ENCODE assay signal across 20 mouse cellular contexts in the genomic region with DNA sequence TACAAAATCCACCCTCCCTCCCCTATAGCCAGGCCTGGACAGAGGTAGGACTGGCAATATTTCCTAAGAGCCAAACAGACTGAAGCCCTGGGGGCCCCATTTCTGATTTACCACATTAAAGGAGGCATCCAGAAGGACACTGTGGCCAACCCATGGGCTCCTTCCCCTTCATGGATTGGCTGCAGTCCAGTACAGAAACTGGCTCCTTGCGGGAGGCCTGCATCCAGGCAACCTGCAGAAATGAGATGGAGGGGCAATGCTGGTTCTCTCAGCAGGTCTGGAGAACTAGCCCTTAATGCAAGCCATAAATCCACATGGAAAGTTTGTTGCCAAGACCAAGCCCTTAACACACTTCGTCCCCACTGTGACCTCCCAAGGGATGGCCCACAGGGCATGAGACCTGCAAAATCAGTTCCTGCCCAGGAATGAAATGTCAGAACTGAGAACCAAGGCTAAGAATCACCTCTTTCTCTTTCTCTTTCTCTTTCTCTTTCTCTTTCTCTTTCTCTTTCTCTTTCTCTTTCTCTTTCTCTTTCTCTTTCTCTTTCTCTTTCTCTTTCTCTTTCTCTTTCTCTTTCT. TPM values are rescaled to one million over a fixed set of nuclear protein-coding genes. Genes with fewer than 3 reads are reported as not detected.
DNase-seq lines count a peak whose midpoint lies in the region; ATAC-seq and TF ChIP-seq lines count a peak whose summit lies in the region.
"Had no signal": no experiment of that assay in that cellular context is flagged by ENCODE, and none has a peak within 500 bp of the region (broad histone marks: within the 10 kb centered on the region; RNA-seq: fewer than 3 reads in every experiment).

No protein-coding gene starts in this region.

- H3K36me3 ChIP-seq in hindbrain, embryonic 14.5 days (replicated peaks; ENCODE audit: control insufficient read depth, insufficient read depth), result no peaks in the 10 kb centered on the region
- no peaks in the 10 kb centered on the region for H3K36me3 ChIP-seq in hindbrain, embryonic 11.5 days (ENCODE audit: control insufficient read depth, insufficient read depth, low read length)
- H3K36me3 ChIP-seq in megakaryocyte, embryonic 14.5 days (replicated peaks; ENCODE audit: low read length), result no peaks in the 10 kb centered on the region
- no peaks in the 10 kb centered on the region for H3K36me3 ChIP-seq in CH12.LX (replicated peaks in 1 of 2; ENCODE audit: control insufficient read depth in 1 of 2, insufficient read depth in 1 of 2, low read length in 1 of 2)
- H3K36me3 ChIP-seq in heart, embryonic 11.5 days (ENCODE audit: control insufficient read depth, insufficient read depth, low read length), result no peaks in the 10 kb centered on the region
- H3K36me3 ChIP-seq: embryonic facial prominence, embryonic 10.5 days; heart, embryonic 12.5 days; hindbrain, embryonic 10.5 days had no signal

- H3K9ac ChIP-seq in hindbrain, embryonic 14.5 days, result no peak overlapping the region
- no peak overlapping the region for H3K9ac ChIP-seq in hindbrain, embryonic 11.5 days (ENCODE audit: low read depth, low read length)
- H3K9ac ChIP-seq in CH12.LX (ENCODE audit: insufficient read depth, low read depth), result no peak overlapping the region
- H3K9ac ChIP-seq in heart, embryonic 11.5 days (ENCODE audit: low read depth, low read length), result no peak overlapping the region
- H3K9ac ChIP-seq: forebrain, embryonic 13.5 days; forebrain, postnatal 0 days; heart, embryonic 12.5 days had no signal

- WGBS in hindbrain, embryonic 14.5 days, result 56% methylated on average over 2 of the region's 2 CpGs
- WGBS in hindbrain, embryonic 11.5 days, result 80% methylated on average over 2 of the region's 2 CpGs
- 87% methylated on average over 2 of the region's 2 CpGs for WGBS in heart, embryonic 11.5 days (ENCODE audit: insufficient replicate concordance)

- no peaks in the 10 kb centered on the region for H3K79me2 ChIP-seq in CH12.LX (replicated peaks; ENCODE audit: control insufficient read depth, extremely low read depth, insufficient read depth, poor library complexity, severe bottlenecking)

- TF ChIP-seq EP300 in CH12.LX (IDR thresholded peaks at IDR 0.05; ENCODE audit: low read length), result no peak

- TF ChIP-seq CTCF in CH12.LX (conservative IDR thresholded peaks at IDR 0.05 in 1 of 2, IDR thresholded peaks at IDR 0.05 in 1 of 2; ENCODE audit: low read depth in 2 of 2, low read length in 2 of 2), result no peak

- peak; percentile 48 for DNase-seq in hindbrain, embryonic 14.5 days (ENCODE audit: low spot score)
- DNase-seq in hindbrain, embryonic 11.5 days (ENCODE audit: low spot score), result no peak
- no peak for DNase-seq in CH12.LX (ENCODE audit: extremely low read depth)
- DNase-seq in cerebellum, adult 8-10 months, result no peak
- DNase-seq: adrenal gland, postnatal 10 days; cerebellum, adult 11 months; cerebellum, adult 9-10 months; forebrain, postnatal 0 days; gastrocnemius, postnatal 14 days; heart, adult 2 months had no signal

- no peak for TF ChIP-seq POLR2A in CH12.LX (IDR thresholded peaks at IDR 0.05; ENCODE audit: low read depth, low read length)

- ATAC-seq in hindbrain, embryonic 14.5 days (ENCODE audit: low FRiP score), result no peak
- ATAC-seq in hindbrain, embryonic 11.5 days (ENCODE audit: low FRiP score), result no peak
- no peak for ATAC-seq in megakaryocyte, adult 5-6 weeks (ENCODE audit: poor library complexity, severe bottlenecking)
- 0 out of 2 replicates have a peak, but pooled peaks have one; percentile 34 for ATAC-seq in monocyte, adult 5-6 weeks (replicated peaks; ENCODE audit: insufficient number of reproducible peaks, low FRiP score, low TSS enrichment, poor library complexity, severe bottlenecking)
- ATAC-seq in heart, embryonic 11.5 days (replicated peaks; ENCODE audit: insufficient number of reproducible peaks, low FRiP score, low TSS enrichment), result no peak
- ATAC-seq: CD4-positive, CD25-positive, alpha-beta regulatory T cell, adult 4 months; forebrain, embryonic 13.5 days; forebrain, postnatal 0 days; intestine, embryonic 16.5 days had no signal

- H3K4me1 ChIP-seq in hindbrain, embryonic 14.5 days (replicated peaks; ENCODE audit: control insufficient read depth, insufficient read depth, low read length), result 0 out of 2 replicates have a peak, but pooled peaks cover 4% of the 10 kb centered on the region
- H3K4me1 ChIP-seq in hindbrain, embryonic 11.5 days (replicated peaks; ENCODE audit: control insufficient read depth, insufficient read depth, low read length), result peaks cover 2% of the 10 kb centered on the region
- peaks cover 73% of the 10 kb centered on the region for H3K4me1 ChIP-seq in megakaryocyte, embryonic 14.5 days
- H3K4me1 ChIP-seq in CH12.LX (ENCODE audit: control insufficient read depth in 1 of 2, insufficient read depth in 2 of 2), result peaks cover 53 to 81% of the 10 kb centered on the region in 2 experiments
- H3K4me1 ChIP-seq in heart, embryonic 11.5 days (ENCODE audit: control insufficient read depth, insufficient read depth, low read length), result peaks cover 5% of the 10 kb centered on the region; the same call in 1 of the 2 replicates

- H3K27ac ChIP-seq in hindbrain, embryonic 14.5 days, result no peak overlapping the region
- no peak overlapping the region for H3K27ac ChIP-seq in hindbrain, embryonic 11.5 days (ENCODE audit: low read depth, low read length)
- H3K27ac ChIP-seq in CH12.LX (ENCODE audit: insufficient read depth, low read depth), result peak overlapping the region; percentile 13; the same call in 1 of the 2 replicates
- no peak overlapping the region for H3K27ac ChIP-seq in heart, embryonic 11.5 days (ENCODE audit: low read depth, low read length)
- H3K27ac ChIP-seq: embryonic facial prominence, embryonic 10.5 days; forebrain, embryonic 13.5 days; heart, adult 2 months; hindbrain, embryonic 10.5 days had no signal

- peaks cover 16% of the 10 kb centered on the region; the same call in 1 of the 2 replicates for H3K27me3 ChIP-seq in hindbrain, embryonic 14.5 days (ENCODE audit: control insufficient read depth, insufficient read depth, low read length)
- peaks cover 5% of the 10 kb centered on the region; the same call in 1 of the 2 replicates for H3K27me3 ChIP-seq in hindbrain, embryonic 11.5 days (ENCODE audit: control insufficient read depth, insufficient read depth, low read length)
- no peaks in the 10 kb centered on the region for H3K27me3 ChIP-seq in megakaryocyte, embryonic 14.5 days (replicated peaks)
- H3K27me3 ChIP-seq in CH12.LX (replicated peaks), result peaks cover 13% of the 10 kb centered on the region
- no peaks in the 10 kb centered on the region for H3K27me3 ChIP-seq in heart, embryonic 11.5 days (ENCODE audit: control insufficient read depth, insufficient read depth, low read length)
- H3K27me3 ChIP-seq: heart, embryonic 12.5 days had no signal

- dilution Hi-C loops in CH12.LX (cut with MboI; ENCODE audit: extremely low pct_ligation_motif_present, extremely low pct_unique_long_range_greater_than_20kb, low sequenced_read_pairs), result no loop called here

- TF ChIP-seq RAD21 in CH12.LX (IDR thresholded peaks at IDR 0.05; ENCODE audit: low read depth, low read length), result no peak

- in situ Hi-C loops in CH12.LX (cut with MboI; ENCODE audit: low pct_ligation_motif_present, low pct_unique_long_range_greater_than_20kb, low sequenced_read_pairs), result no loop called here

- H3K9me3 ChIP-seq in hindbrain, embryonic 14.5 days (ENCODE audit: control insufficient read depth, low read length), result no peaks in the 10 kb centered on the region
- H3K9me3 ChIP-seq in hindbrain, embryonic 11.5 days (ENCODE audit: control insufficient read depth, low read length), result no peaks in the 10 kb centered on the region
- H3K9me3 ChIP-seq in megakaryocyte, embryonic 14.5 days, result no peaks in the 10 kb centered on the region
- peaks cover 3% of the 10 kb centered on the region for H3K9me3 ChIP-seq in CH12.LX (replicated peaks; ENCODE audit: low read length)
- H3K9me3 ChIP-seq in heart, embryonic 11.5 days (replicated peaks; ENCODE audit: control insufficient read depth, low read length), result no peaks in the 10 kb centered on the region
- H3K9me3 ChIP-seq: embryonic facial prominence, embryonic 10.5 days; forebrain, embryonic 13.5 days; heart, embryonic 12.5 days; hindbrain, embryonic 10.5 days had no signal

- no peak overlapping the region for H3K4me2 ChIP-seq in hindbrain, embryonic 14.5 days (replicated peaks)
- no peak overlapping the region for H3K4me2 ChIP-seq in hindbrain, embryonic 11.5 days (replicated peaks; ENCODE audit: low read depth, low read length)
- no peak overlapping the region for H3K4me2 ChIP-seq in CH12.LX (ENCODE audit: insufficient read depth, low read depth, poor library complexity, severe bottlenecking)
- no peak overlapping the region for H3K4me2 ChIP-seq in heart, embryonic 11.5 days
- H3K4me2 ChIP-seq: forebrain, embryonic 13.5 days; heart, embryonic 12.5 days had no signal

- no peak overlapping the region for H3K4me3 ChIP-seq in hindbrain, embryonic 14.5 days (replicated peaks; ENCODE audit: low read length)
- no peak overlapping the region for H3K4me3 ChIP-seq in hindbrain, embryonic 11.5 days (ENCODE audit: low read depth, low read length)
- peak overlapping the region; percentile 20 for H3K4me3 ChIP-seq in megakaryocyte, embryonic 14.5 days (replicated peaks)
- no peak overlapping the region for H3K4me3 ChIP-seq in CH12.LX (replicated peaks in 1 of 3; ENCODE audit: low read depth in 2 of 3, low read length in 2 of 3, poor library complexity in 1 of 3)
- no peak overlapping the region for H3K4me3 ChIP-seq in heart, embryonic 11.5 days (ENCODE audit: low read depth, low read length)
- H3K4me3 ChIP-seq: embryonic facial prominence, embryonic 10.5 days; forebrain, embryonic 13.5 days; heart, adult 2 months; heart, embryonic 12.5 days; hindbrain, embryonic 10.5 days had no signal

TF ChIP-seq in CH12.LX, 34 proteins besides CTCF, POLR2A, EP300 and RAD21:
- TF ChIP-seq E2F4 (IDR thresholded peaks at IDR 0.05; ENCODE audit: insufficient replicate concordance, low read depth, low read length) (no peak), ZMIZ1 (IDR thresholded peaks at IDR 0.05; ENCODE audit: low read depth, low read length) (no peak), RCOR1 (conservative IDR thresholded peaks at IDR 0.05; ENCODE audit: low read depth, low read length) (no peak), ETS1 (conservative IDR thresholded peaks at IDR 0.05; ENCODE audit: low read depth, low read length) (peak; percentile 89)

RNA-seq across cellular contexts. Expression of a gene that starts 31.8 kb away (rescaled TPM):
- 14.0 and 18.0 TPM in 2 replicates for polyA plus RNA-seq in hindbrain, embryonic 14.5 days (2014; fragmentation: Nextera tagmentation; extraction: Ambion mirVana)
- 28.8 and 32.9 TPM in 2 replicates for polyA plus RNA-seq in hindbrain, embryonic 11.5 days (2014; fragmentation: Nextera tagmentation; extraction: Ambion mirVana)
- 35.1 and 50.8 TPM in 2 replicates for polyA plus RNA-seq in megakaryocyte, embryonic 14.5 days (2012; ENCODE audit: insufficient read depth, low replicate concordance)
- 0.60 and 0.71 TPM in 2 replicates for total RNA-seq in megakaryocyte, adult 5-6 weeks (2015)
- 0.18 and 0.49 TPM in 2 replicates for total RNA-seq in megakaryocyte, adult 5-6 weeks (2017)
- total RNA-seq in CH12.LX (2012; rRNA removed), result 3.4 and 3.6 TPM in 2 replicates
- 1.4 and 2.4 TPM in 2 replicates for total RNA-seq in CH12.LX (2014; rRNA removed)
- 0.53 and 1.6 TPM in 2 replicates for polyA plus RNA-seq in CH12.LX (2012; ENCODE audit: insufficient read length, low read depth)
- 71.3 to 116 TPM (median 105 TPM) in 3 replicates for total RNA-seq in monocyte, adult 5-6 weeks (2017)
- 29.1 and 30.3 TPM in 2 replicates for polyA plus RNA-seq in heart, embryonic 11.5 days (2014; fragmentation: Nextera tagmentation; extraction: Ambion mirVana)
